Mouse (Mus musculus): ENCODE data around the gene Fam19a1.

DNA sequence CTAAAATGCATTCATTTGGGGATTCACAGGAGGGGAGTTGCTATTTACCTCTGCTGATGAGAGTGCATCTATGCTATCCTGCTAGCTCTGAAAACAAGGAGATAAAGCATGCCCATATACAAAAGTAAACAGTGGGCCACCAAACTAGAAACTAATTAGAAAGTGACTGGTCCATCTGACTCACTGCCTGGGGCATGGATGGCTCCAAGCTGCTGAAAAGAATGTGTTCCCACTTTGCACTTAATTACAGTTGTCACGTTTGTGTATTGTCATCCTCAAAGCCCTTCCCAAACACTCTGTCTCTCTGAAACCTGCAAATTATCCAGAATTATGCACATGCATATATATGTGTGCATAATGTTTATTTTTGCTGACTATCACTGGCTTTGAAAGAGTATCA, 1.2 kb downstream of the Fam19a1 start:
- no peak for TF ChIP-seq EP300 (optimal IDR thresholded peaks at IDR 0.05)
- no peak for TF ChIP-seq CTCF (IDR thresholded peaks at IDR 0.05; ENCODE audit: low read depth)
